Mouse (Mus musculus) 3T3-L1 (cell line): ENCODE results near the gene Slc4a3.

ENCODE experiments used
- DNase-seq: peaks from one replicate; pipeline ENCODE4 v3.0.0-alpha.2; 2015; ENCODE audit warnings: low read depth, low spot score

The Slc4a3 gene

GRCm38 (mm10) chr1:75521321-75522031 is 24.6 kb upstream of the Slc4a3 start, which contains the start of gene Stk11ip:
Stk11ip (plus strand) TSS chr1:75521529.
- peak; percentile 99 for DNase-seq

GRCm38 (mm10) chr1:75524679-75525078 is 21.4 kb upstream of the Slc4a3 start:
- no peak for DNase-seq

- DNase-seq, result peak; percentile 20
Measured at GRCm38 (mm10) chr1:75530546-75530945, 15.5 kb upstream of the Slc4a3 start.

DNA sequence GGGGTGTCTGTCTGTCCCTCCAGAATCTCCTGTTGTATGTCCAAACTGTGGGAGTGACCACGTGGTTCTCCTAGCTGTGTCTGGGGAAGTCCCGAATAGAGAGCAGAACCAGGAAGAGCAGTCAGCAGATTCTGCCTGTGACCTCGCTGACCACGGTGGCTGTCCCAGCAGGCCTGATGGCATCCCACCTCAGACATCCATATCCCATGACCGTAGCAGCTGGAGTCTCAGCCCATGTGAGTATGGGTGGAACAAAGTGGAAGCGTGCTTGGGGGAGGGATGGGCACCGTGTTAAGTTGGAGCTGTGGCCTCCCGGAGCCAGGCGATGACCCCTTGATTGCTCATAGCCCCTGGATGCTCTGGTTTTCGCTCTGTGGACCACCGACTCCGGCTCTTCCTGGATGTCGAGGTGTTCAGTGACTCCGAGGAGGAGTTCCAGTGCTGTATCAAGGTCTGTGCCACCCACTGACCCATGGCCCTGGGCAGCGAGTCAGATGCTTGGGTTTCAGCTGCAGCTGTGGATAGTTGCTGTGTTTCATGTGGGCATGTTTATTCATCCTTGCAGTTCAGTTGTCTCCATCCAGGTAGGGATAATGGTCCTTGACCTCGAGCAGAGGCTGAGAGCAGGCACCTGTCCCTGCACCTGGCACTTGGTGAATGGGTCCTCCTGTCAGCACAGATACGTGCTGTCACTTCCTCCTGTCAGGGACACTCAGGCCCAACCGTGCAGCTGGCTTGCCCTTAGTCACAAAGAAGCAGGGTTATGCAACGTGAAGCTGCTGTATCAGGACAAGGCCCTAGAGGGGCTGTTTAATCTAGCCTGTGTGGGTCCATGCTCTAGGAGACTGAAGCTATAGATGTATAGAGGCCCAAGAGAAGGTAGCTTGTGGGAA is 13.5 kb upstream of the Slc4a3 start:
- no peak for DNase-seq

DNA sequence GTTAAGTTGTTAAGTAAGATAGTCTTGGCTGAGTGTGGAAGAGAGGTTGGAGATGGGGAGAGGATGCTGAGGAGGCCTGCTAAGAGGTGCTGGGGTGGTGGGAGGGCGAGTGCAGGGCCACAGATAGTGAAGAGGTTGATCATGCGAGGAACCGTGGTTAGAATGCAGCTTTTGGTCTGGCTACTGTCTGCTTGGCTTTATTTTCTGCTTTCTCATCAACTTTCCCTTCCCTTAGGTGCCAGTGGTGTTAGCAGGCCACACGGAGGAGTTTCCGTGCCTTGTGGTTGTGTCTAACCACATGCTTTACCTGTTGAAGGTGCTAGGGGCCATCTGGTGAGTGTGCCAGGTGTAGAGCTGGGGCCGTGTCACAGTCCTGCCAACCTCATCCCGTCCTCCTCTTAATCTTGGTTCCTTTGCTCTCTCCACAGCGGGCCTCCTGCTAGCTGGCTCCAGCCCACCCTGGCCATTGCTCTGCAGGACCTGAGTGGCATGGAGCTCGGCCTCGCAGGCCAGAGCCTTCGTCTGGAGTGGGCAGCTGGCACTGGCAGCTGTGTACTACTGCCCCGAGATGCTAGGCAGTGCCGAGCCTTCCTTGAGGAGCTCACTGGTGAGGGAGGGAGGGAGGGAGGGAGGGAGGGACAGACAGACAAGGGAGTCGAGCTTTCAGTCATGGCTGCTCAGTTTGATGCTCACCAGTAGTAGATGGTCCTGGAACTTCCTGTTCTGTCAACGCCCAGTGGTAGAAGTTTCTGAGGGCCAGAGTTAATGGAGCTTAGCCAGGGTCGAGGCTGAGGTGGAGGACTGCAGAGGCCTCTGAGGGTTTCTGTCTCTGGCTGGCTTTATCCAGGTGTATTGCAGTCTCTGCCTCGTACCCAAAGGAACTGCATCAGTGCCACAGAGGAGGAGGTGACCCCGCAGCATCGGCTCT is 12.5 kb upstream of the Slc4a3 start:
- DNase-seq, result no peak

DNA sequence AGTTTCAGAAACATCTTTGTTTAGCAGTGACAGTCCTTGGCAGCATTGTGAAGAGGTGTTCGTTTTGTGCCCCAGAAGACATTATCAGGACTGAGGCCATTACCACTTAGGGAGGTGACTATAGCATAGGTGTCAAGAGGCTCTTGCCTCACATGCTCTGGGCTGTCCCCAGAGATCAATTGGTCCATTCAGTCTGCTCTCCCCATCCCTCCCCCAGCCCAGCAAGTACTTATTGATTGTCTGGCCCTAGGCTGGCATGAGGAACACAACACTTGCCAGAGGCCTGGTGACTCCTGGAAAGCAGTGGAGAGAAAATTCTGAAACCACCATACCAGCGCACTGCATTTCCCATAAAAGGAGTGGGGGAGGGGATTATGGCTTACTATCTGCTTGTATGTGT is 8.5 kb upstream of the Slc4a3 start:
- DNase-seq, result no peak

GRCm38 (mm10) chr1:75538597-75539190 is 7.4 kb upstream of the Slc4a3 start:
- no peak for DNase-seq

- no peak for DNase-seq
Measured at GRCm38 (mm10) chr1:75541496-75541895, 4.6 kb upstream of the Slc4a3 start.

GRCm38 (mm10) chr1:75544351-75544750 is 1.7 kb upstream of the Slc4a3 start:
- DNase-seq, result no peak

DNA sequence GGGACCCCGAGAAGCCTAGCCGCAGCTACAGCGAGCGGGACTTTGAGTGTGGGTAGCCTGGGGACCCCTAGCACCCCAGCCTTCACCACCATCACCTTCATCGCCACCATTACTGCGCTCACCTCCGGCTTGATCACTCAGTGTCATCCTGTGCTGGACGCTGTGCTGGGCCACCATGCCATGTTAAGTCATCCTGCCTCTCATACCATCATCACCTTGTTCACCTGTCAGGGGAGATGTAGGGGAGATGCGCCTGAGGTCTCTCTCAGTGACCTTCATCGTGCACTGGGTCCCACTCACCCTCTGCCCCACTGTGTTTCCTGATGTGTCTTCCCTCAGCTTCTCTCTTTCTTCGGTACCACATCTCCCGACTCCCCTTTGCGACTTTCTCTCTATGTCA is 1.3 kb downstream of the Slc4a3 start:
- no peak for DNase-seq

- DNase-seq, result no peak
Measured at GRCm38 (mm10) chr1:75548083-75548482, 2.0 kb downstream of the Slc4a3 start.

- DNase-seq, result no peak
Measured at GRCm38 (mm10) chr1:75548871-75549270, 2.8 kb downstream of the Slc4a3 start.

- DNase-seq, result no peak
Measured at GRCm38 (mm10) chr1:75549289-75550279, 3.5 kb downstream of the Slc4a3 start.

GRCm38 (mm10) chr1:75550586-75550985 is 4.5 kb downstream of the Slc4a3 start:
- no peak for DNase-seq

GRCm38 (mm10) chr1:75555680-75556079 is 9.6 kb downstream of the Slc4a3 start:
- no peak for DNase-seq

DNA sequence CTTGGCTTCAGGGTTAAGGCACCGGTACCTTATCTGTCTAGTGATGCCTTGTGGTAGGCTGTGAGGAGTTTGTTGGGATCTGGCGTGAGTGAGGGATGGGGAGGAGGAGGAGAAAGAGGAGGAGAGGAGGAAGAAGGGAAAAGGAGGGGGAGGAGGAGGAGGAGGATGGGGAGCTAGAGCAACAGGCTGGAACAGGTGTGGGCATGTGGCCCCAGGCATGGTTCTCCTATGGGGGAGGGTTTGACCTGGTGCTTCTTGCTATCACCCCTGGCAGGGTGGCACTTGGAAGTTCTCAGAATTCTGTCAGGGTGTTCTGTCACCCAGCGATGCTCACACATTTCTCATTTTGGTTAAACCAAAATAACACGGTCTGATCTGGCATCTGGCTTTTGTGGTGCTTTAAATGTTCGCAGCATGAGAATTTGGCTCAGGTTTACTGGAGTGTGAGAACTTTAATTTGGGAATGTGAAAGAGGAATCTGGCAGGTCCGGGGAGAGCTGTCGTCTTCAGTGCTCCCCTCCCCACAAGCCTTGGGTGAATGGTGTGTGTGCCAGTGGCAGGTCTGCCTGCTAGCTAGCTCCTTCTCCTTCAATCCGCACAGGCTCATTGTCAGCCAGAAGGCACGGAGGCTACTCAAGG is 10.2 kb downstream of the Slc4a3 start:
- DNase-seq, result no peak

DNA sequence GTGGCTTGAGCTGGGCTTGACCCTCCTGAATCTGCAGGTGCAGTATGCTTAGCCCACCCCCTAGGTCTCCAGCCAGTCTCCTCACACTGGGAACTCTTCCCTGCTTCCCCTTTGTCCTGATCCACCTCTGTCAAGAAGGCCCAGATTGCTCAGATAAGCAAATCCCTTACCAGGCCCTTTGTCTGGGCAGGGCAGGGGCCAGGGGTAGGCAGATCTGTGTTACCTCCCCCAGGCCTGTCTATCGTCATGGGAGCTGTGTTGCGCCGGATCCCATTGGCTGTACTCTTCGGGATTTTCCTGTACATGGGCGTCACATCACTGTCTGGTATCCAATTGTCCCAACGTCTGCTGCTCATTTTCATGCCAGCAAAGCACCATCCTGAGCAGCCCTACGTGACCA is 11.0 kb downstream of the Slc4a3 start:
- DNase-seq, result no peak

GRCm38 (mm10) chr1:75558388-75559178 is 12.5 kb downstream of the Slc4a3 start:
- DNase-seq, result no peak
